Mouse (Mus musculus): ENCODE results near the gene 6330409D20Rik.

- no peak for TF ChIP-seq CTCF (IDR thresholded peaks at IDR 0.05)
- no peak for TF ChIP-seq EP300 (IDR thresholded peaks at IDR 0.05)
Measured at GRCm38 (mm10) chr2:32781710-32782109, 40.9 kb upstream of the 6330409D20Rik start.
